Mouse (Mus musculus) lung, embryonic 16.5 days (tissue): ENCODE measurements at regions not wholly inside any gene's neighbourhood (a gene's known extent, or its start where the extent isn't known, plus 50 kb on each side); places are given as distances from the start of the nearest gene placed in this dataset.
A peak's percentile ranks its signal among the peaks of the same experiment; 100 is the strongest.

ENCODE experiments used
- ATAC-seq: fragments of 200-750 bp; cut with Nextera tagmentation; 2 replicates; pipeline ENCODE4 v1.8.0; 2017; ENCODE audit warnings: low read depth, mild to moderate bottlenecking, moderate library complexity
- H3K27ac ChIP-seq: fragments of 300-500 bp; sonication (generic); 2 replicates; pipeline ENCODE4 v1.5.1; 2014; ENCODE audit warnings: mild to moderate bottlenecking, control low read depth, low read length
- H3K27me3 ChIP-seq: fragments of 300-500 bp; sonication (generic); 2 replicates; pipeline ENCODE4 v1.6.1; 2014; ENCODE audit warnings: low read depth, low read length, mixed read lengths; ENCODE audit not compliant: control insufficient read depth, insufficient read depth
- H3K36me3 ChIP-seq: fragments of 300-500 bp; sonication (generic); 2 replicates; pipeline ENCODE4 v1.6.1; 2014; ENCODE audit warnings: low read length; ENCODE audit not compliant: control insufficient read depth, insufficient read depth
- H3K4me1 ChIP-seq: fragments of 300-500 bp; sonication (generic); replicated peaks from 2 replicates; pipeline ENCODE4 v1.6.1; 2014; ENCODE audit warnings: low read length, mixed read lengths; ENCODE audit not compliant: control insufficient read depth, insufficient read depth
- H3K4me2 ChIP-seq: fragments of 300-500 bp; sonication (generic); 2 replicates; pipeline ENCODE4 v1.6.1; 2014; ENCODE audit warnings: low read depth, low read length, control low read depth
- H3K4me3 ChIP-seq: fragments of 300-500 bp; sonication (generic); 2 replicates; pipeline ENCODE4 v1.5.1; 2014; ENCODE audit warnings: mild to moderate bottlenecking, low read length, control low read depth
- H3K9ac ChIP-seq: fragments of 300-500 bp; sonication (generic); 2 replicates; pipeline ENCODE4 v1.6.1; 2014; ENCODE audit warnings: low read length, control low read depth
- H3K9me3 ChIP-seq: fragments of 300-500 bp; sonication (generic); 2 replicates; pipeline ENCODE4 v1.6.1; 2016; ENCODE audit warnings: low read length; ENCODE audit not compliant: control insufficient read depth
- WGBS: fragments of 180-500 bp; shearing (Covaris S2); extraction: QIAGEN DNeasy Blood & Tissue Kit; methylation state at CpG from one replicate; pipeline ENCODE4 v1.1.7; 2014; 5-methylcytosine and 5-hydroxymethylcytosine counted together

DNA sequence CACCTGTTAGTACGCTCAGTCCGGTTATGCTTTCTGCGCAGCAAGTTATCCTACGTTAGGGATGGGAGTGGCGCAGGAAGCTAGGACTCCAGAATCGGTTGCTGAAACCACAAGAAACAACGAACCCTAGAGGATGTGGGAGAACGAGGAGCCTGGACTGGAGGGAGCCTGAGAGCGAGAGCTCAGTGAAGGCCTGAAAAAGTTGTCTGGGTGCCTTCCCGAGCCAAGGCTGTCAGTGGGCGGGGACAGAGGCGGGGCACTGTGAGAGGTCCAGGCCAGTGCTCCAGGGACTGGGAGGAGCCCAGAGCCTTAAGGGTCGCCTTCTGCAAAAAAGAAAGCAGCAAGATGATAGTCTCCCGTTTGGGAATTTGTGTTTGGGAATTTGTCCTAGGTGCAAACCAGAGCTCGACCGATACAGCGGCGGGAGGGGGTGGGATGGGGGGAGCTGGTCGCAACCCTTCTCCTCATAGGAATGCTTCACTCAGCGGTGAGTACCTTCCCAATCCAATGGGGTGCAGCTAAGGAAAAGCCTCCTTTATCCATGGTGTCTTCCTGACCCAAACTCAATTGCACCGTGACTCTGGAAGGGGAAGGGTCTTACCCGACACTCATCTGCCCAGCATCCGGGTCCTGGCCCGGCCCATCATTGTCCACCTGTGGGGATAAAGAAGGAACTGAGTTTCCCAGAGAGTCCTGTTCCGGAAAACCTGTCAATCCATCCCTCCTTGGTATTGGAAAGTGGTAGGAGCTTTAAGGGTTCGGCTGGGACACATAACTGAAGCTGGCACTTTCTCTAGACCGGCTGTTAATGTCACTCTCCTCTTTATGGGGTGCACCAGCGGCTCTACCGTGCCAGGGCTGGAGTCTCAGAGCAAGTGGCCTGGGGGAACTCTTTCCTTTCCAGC lies 453.6 kb upstream of the Tmem132c start:
- no peak overlapping the region for H3K27ac ChIP-seq
- peaks cover under 1% of the 10 kb centered on the region; the same call in 1 of the 2 replicates for H3K9me3 ChIP-seq
- peak; percentile 85 for ATAC-seq
- H3K36me3 ChIP-seq = no peaks in the 10 kb centered on the region
- no peaks in the 10 kb centered on the region for H3K27me3 ChIP-seq
- H3K9ac ChIP-seq = no peak overlapping the region
- 4% methylated on average over 29 of the region's 29 CpGs for WGBS
- peak overlapping the region; percentile 44 for H3K4me2 ChIP-seq
- peak overlapping the region; percentile 27 for H3K4me3 ChIP-seq
- H3K4me1 ChIP-seq = 0 out of 2 replicates have a peak, but pooled peaks cover 4% of the 10 kb centered on the region

DNA sequence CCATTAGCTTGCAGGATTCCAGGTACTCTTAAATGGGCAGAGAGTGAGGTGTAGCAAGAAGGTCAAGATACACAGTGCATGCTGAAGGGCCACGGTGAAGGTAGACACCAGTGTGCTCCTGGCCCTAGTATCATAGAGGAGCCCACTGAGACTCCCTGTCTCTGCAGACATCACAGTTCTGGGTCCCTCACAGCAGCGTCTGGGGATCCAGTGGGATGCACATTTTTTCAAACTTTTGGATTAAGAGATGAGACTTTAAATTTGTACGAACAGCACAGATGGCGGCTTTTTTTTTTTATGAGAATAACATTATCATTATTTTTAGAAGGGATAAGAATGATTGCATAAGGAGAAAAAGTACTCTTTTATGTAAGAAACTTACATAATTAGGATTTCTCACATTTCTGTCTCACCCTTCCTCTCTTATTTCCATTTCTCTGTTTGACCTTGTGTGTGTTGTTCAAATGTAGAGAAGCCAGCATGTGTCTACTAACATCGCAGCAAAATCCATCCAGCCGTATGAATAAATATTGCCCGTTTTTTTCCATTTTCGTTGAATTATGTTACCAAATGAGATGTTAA lies 441.8 kb upstream of the Tmem132c start:
- Histone ChIP-seq H3K4me3 (no peak overlapping the region), H3K36me3 (no peaks in the 10 kb centered on the region), H3K4me1 (no peaks in the 10 kb centered on the region), H3K9me3 (no peaks in the 10 kb centered on the region), H3K27me3 (no peaks in the 10 kb centered on the region), H3K27ac (no peak overlapping the region), H3K9ac (no peak overlapping the region), H3K4me2 (no peak overlapping the region)
- no peak for ATAC-seq
- WGBS = 84% methylated on average over 8 of the region's 8 CpGs

DNA sequence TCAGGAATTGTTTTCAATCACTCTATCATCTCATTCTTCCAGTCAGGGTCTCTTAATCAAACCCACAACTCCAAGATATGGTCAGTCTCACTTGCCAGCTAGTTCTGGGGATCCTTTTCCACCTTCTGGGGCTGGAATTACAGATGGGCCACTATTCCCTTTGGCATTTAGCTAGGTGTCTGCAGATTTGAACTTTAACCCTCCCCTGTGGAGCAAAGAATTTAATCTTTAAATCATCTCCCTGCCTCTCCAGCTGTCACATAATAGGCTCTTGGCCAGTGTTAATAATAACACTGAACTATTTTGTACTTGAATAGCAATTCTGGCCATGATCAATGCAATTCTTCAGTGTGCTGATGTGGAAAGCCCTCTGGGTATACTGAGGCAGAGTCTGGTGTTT lies 435.0 kb upstream of the Tmem132c start:
- H3K4me3 ChIP-seq = no peak overlapping the region
- no peak overlapping the region for H3K4me2 ChIP-seq
- no peak for ATAC-seq

DNA sequence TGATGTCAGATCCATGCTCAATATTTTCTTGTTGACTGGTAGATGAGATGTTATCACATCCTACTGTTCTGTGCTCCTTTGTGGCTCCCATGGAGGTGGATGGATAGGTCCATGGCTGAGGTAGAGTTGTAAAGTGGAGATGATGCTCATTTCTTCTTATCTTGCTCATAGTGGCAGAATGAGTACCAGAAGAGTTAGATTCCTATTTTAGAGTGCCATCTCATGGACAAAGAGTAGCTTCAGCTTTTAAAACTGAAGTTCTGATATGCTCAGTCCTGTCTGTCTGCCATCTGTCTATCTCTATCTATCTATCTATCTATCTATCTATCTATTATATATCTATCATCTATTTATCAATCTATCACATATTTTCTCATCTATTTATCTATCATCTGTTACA lies 425.5 kb upstream of the Tmem132c start:
- ATAC-seq = no peak
- Histone ChIP-seq H3K36me3 (no peaks in the 10 kb centered on the region), H3K27ac (no peak overlapping the region)

More for the DNA sequence above, 435.0 kb upstream of the Tmem132c start:
- Histone ChIP-seq H3K27ac (no peak overlapping the region), H3K36me3 (no peaks in the 10 kb centered on the region), H3K4me1 (no peaks in the 10 kb centered on the region), H3K9ac (no peak overlapping the region), H3K9me3 (no peaks in the 10 kb centered on the region), H3K27me3 (no peaks in the 10 kb centered on the region)

DNA sequence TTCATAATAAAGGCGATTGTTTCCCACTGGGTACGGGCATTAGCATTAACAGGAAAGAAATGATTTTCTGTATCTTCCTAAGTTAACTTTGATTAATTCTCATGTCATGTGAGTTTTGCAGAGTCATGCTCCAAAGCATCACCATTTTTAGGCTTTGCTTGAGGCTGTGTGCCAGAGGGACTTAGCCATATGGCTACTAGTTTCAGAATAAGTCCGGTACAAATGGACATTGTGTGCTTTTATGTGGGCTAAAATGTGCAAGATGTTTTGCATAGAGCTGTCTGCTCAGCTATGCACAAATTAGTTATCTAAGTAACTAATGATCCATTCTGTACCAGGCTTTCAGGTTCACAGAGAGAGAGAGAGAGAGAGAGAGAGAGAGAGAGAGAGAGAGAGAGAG lies 406.2 kb upstream of the Tmem132c start:
- no peaks in the 10 kb centered on the region for H3K27me3 ChIP-seq
- H3K4me3 ChIP-seq = no peak overlapping the region
- H3K36me3 ChIP-seq = no peaks in the 10 kb centered on the region
- no peak overlapping the region for H3K27ac ChIP-seq
- no peak overlapping the region for H3K4me2 ChIP-seq
- ATAC-seq = no peak
- 89% methylated on average over 3 of the region's 3 CpGs for WGBS
- no peaks in the 10 kb centered on the region for H3K9me3 ChIP-seq
- H3K4me1 ChIP-seq = no peaks in the 10 kb centered on the region
- no peak overlapping the region for H3K9ac ChIP-seq

More for the DNA sequence above, 425.5 kb upstream of the Tmem132c start:
- no peak overlapping the region for H3K4me3 ChIP-seq
- H3K27me3 ChIP-seq = no peaks in the 10 kb centered on the region
- no peak overlapping the region for H3K4me2 ChIP-seq
- H3K9ac ChIP-seq = no peak overlapping the region
- peaks cover 2% of the 10 kb centered on the region; the same call in 1 of the 2 replicates for H3K9me3 ChIP-seq
- H3K4me1 ChIP-seq = no peaks in the 10 kb centered on the region

DNA sequence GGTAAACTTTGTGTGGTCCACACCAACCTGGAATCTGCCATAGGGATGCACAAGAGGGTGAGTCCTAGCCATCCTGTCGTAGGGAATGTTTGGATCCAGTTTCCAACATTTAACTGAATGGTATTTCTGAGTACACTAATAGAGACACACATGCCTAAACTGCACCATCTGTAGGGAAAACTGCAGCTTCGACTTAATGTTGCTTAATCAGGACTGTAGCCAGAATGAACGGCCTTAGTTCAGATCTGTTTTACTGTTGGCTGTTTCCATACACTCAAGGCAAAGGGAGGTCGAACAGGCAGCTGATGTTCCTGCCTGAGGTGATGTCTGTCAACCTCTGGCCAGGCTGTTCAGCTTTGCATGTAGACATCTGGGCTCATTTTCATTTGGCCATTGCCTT lies 399.0 kb upstream of the Tmem132c start:
- H3K9ac ChIP-seq = no peak overlapping the region
- no peak overlapping the region for H3K27ac ChIP-seq
- no peak overlapping the region for H3K4me3 ChIP-seq
- no peaks in the 10 kb centered on the region for H3K9me3 ChIP-seq
- WGBS = 68% methylated on average over 4 of the region's 4 CpGs
- ATAC-seq = no peak
- no peaks in the 10 kb centered on the region for H3K27me3 ChIP-seq
- no peaks in the 10 kb centered on the region for H3K36me3 ChIP-seq
- no peak overlapping the region for H3K4me2 ChIP-seq
- no peaks in the 10 kb centered on the region for H3K4me1 ChIP-seq

DNA sequence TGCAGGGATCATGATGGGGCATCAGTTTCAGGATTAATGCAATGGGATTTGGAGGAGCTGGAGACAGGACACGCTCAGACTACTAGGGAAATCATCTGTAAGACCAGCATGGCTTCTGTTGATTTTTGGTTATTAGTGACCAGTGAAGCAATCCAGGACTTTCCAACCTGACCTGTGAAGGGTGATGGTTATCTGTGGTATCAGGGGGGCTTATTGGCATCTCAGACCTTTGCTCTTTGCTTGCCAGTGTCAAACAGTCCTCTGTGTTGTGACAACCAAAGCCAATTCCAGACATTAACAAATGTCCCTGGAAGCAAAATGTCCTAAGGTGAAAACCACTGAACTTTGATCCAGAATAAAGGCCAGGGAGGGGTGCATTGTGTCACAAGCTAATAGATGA lies 379.5 kb upstream of the Tmem132c start:
- Histone ChIP-seq H3K9ac (no peak overlapping the region), H3K9me3 (no peaks in the 10 kb centered on the region), H3K4me1 (no peaks in the 10 kb centered on the region), H3K36me3 (no peaks in the 10 kb centered on the region), H3K27me3 (no peaks in the 10 kb centered on the region), H3K4me2 (no peak overlapping the region), H3K4me3 (no peak overlapping the region), H3K27ac (no peak overlapping the region)
- no peak for ATAC-seq
- WGBS = 77% methylated on average over 1 of the region's 1 CpGs

DNA sequence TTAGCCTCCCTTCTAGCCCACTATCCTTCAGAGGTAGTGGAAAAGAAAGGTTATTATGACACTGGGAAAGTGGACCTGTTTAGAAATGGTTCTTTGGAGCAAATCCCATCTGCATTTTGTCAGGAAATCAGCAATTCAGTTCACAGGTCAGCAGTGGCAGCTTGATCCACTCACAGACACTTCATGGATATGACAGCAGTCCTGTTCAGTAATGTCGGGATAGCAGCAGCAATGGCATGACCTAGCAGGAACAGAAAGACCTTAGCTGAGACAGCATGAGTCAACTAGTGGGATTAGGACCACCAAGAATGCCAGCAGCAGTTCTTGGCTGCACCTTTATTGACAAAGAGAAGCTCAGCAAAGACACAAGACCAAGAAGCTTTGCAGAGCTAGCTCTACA lies 365.8 kb upstream of the Tmem132c start:
- H3K27ac ChIP-seq = no peak overlapping the region
- ATAC-seq = peak; percentile 64
- no peaks in the 10 kb centered on the region; the same call in 1 of the 2 replicates for H3K9me3 ChIP-seq
- H3K4me2 ChIP-seq = no peak overlapping the region
- no peak overlapping the region for H3K9ac ChIP-seq
- no peaks in the 10 kb centered on the region for H3K4me1 ChIP-seq
- no peaks in the 10 kb centered on the region for H3K27me3 ChIP-seq
- 41% methylated on average over 1 of the region's 1 CpGs for WGBS
- H3K4me3 ChIP-seq = no peak overlapping the region
- no peaks in the 10 kb centered on the region for H3K36me3 ChIP-seq

DNA sequence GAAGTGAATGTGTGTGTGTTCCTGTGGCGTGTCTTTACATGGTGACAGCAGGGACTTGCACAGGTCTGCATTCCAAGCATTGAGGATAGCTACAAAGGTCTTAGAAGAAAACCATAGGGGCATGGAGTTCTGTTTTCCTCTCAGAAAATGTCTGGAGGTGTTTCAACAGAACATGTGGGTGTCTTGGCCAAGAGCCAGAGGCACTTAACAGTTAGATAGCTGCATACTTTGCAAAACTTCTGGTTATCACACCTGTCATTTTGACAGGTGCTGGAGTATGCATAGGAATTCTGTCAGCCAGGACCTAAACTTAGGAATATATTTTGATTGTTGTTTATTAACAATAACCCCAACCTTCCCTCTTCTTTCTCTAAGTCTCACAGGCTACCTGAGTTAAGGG lies 350.9 kb upstream of the Tmem132c start:
- no peak overlapping the region for H3K4me3 ChIP-seq
- H3K9me3 ChIP-seq = no peaks in the 10 kb centered on the region
- no peak overlapping the region for H3K9ac ChIP-seq
- no peak overlapping the region for H3K27ac ChIP-seq
- no peak overlapping the region for H3K4me2 ChIP-seq
- no peaks in the 10 kb centered on the region for H3K27me3 ChIP-seq
- H3K36me3 ChIP-seq = no peaks in the 10 kb centered on the region
- no peaks in the 10 kb centered on the region for H3K4me1 ChIP-seq
- no peak for ATAC-seq
- 54% methylated on average over 1 of the region's 1 CpGs for WGBS
